Mouse (Mus musculus) testis, adult 2 months (tissue): ENCODE data around the gene Kcnd3.

Experiments used
- CTCF ChIP-seq: fragments of 200-500 bp; IDR thresholded peaks from 2 replicates; pipeline ENCODE4 v1.5.1; 2012; ENCODE audit warnings: low read depth, mild to moderate bottlenecking, inconsistent platforms, low read length, moderate library complexity; ENCODE audit not compliant: control insufficient read depth, insufficient read depth, insufficient replicate concordance
- POLR2A ChIP-seq: fragments of 200-500 bp; IDR thresholded peaks from 2 replicates; pipeline ENCODE4 v1.6.1; 2012; ENCODE audit warnings: low read depth, mild to moderate bottlenecking, inconsistent platforms, low read length, moderate library complexity; ENCODE audit not compliant: control insufficient read depth

DNA sequence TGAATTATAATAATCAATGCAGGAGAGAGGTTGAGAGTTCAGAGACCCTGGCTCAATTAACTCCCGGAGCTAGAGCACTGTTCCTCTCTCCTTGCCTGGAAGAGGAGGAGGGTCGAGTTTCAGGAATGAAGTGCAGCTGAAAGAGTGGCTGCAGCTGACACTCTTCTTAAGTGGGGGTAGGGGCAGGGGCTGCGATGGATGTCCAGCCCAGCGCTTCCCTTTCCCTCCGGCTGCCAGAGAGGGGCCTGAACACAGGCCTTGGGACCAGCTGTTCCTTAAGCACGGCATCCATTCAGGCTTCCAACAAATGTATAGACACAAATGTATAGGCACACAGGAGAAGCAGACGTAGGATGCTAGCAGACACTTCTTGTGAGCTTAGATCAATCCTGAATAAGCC, 255.5 kb downstream of the Kcnd3 start:
- TF ChIP-seq POLR2A (no peak), CTCF (no peak)
